ENCODE assay signal across 32 mouse cellular contexts in genomic region chr3:92280963-92281606, GRCm38 (mm10). TPM values are rescaled to one million over a fixed set of nuclear protein-coding genes. Genes with fewer than 3 reads are reported as not detected.
DNase-seq lines count a peak whose midpoint lies in the region; ATAC-seq and TF ChIP-seq lines count a peak whose summit lies in the region.
"Not testable (repeated sequence)": the region's sequence is repeated elsewhere in the genome, so short reads cannot be mapped to it uniquely, and the experiment has no call there.
"Had no signal": no experiment of that assay in that cellular context is flagged by ENCODE, and none has a peak within 500 bp of the region (broad histone marks: within the 10 kb centered on the region; RNA-seq: fewer than 3 reads in every experiment).

No protein-coding gene starts in this region.

- not testable (repeated sequence) for H3K36me3 ChIP-seq in heart, embryonic 11.5 days (ENCODE audit: control insufficient read depth, insufficient read depth, low read length); heart, postnatal 0 days (replicated peaks; ENCODE audit: control insufficient read depth, insufficient read depth, low read length); kidney, embryonic 14.5 days (ENCODE audit: control insufficient read depth, insufficient read depth, low read length); liver, embryonic 11.5 days (ENCODE audit: control insufficient read depth, insufficient read depth, low read length); liver, postnatal 0 days (replicated peaks; ENCODE audit: insufficient read depth, low read length); stomach, embryonic 14.5 days (ENCODE audit: control insufficient read depth, insufficient read depth, low read length)

- H3K4me3 ChIP-seq in heart, embryonic 11.5 days (ENCODE audit: low read depth, low read length); heart, postnatal 0 days (ENCODE audit: low read depth, low read length); kidney, embryonic 14.5 days (ENCODE audit: low read length); liver, embryonic 11.5 days (ENCODE audit: low read depth, low read length); liver, postnatal 0 days (ENCODE audit: low read depth, low read length); stomach, embryonic 14.5 days (ENCODE audit: low read depth, low read length): not testable (repeated sequence)

- not testable (repeated sequence) for H3K4me2 ChIP-seq in heart, embryonic 11.5 days; heart, postnatal 0 days (ENCODE audit: low read depth, low read length); kidney, embryonic 14.5 days (replicated peaks; ENCODE audit: low read depth, low read length); liver, embryonic 11.5 days; liver, postnatal 0 days (ENCODE audit: low read depth, low read length); stomach, embryonic 14.5 days (replicated peaks; ENCODE audit: low read depth, low read length)

- TF ChIP-seq CTCF in heart, postnatal 0 days (IDR thresholded peaks at IDR 0.05; ENCODE audit: low read depth); liver, postnatal 0 days (IDR thresholded peaks at IDR 0.05; ENCODE audit: low read depth): not testable (repeated sequence)

- not testable (repeated sequence) for H3K9me3 ChIP-seq in heart, embryonic 11.5 days (replicated peaks; ENCODE audit: control insufficient read depth, low read length); heart, postnatal 0 days (replicated peaks; ENCODE audit: control insufficient read depth, low read length); kidney, embryonic 14.5 days (ENCODE audit: control insufficient read depth, low read length); liver, embryonic 11.5 days (ENCODE audit: control insufficient read depth, low read length); liver, postnatal 0 days (ENCODE audit: low read length); stomach, embryonic 14.5 days (ENCODE audit: control insufficient read depth, low read depth, low read length)

- ATAC-seq in heart, embryonic 11.5 days (replicated peaks; ENCODE audit: insufficient number of reproducible peaks, low FRiP score, low TSS enrichment), result peak; percentile 52
- ATAC-seq in heart, postnatal 0 days (ENCODE audit: insufficient read depth, low read depth), result peak; percentile 31
- peak; percentile 58 for ATAC-seq in kidney, embryonic 14.5 days (ENCODE audit: low FRiP score, low TSS enrichment)
- ATAC-seq in liver, embryonic 11.5 days (replicated peaks; ENCODE audit: low FRiP score), result peak; percentile 46
- ATAC-seq in liver, postnatal 0 days, result peak; percentile 41
- peak; percentile 82 for ATAC-seq in stomach, embryonic 14.5 days (ENCODE audit: insufficient number of reproducible peaks, insufficient read depth, low FRiP score, low read depth)

- not testable (repeated sequence) for H3K9ac ChIP-seq in heart, embryonic 11.5 days (ENCODE audit: low read depth, low read length); heart, postnatal 0 days (replicated peaks; ENCODE audit: low read depth, low read length); kidney, embryonic 14.5 days (ENCODE audit: low read depth, low read length); liver, embryonic 11.5 days (ENCODE audit: low read depth, low read length); liver, postnatal 0 days (replicated peaks); stomach, embryonic 14.5 days (replicated peaks; ENCODE audit: low read depth, low read length)

- DNase-seq in 3T3-L1 (ENCODE audit: low read depth, low spot score), result peak; percentile 9
- not testable (repeated sequence) for DNase-seq in heart, postnatal 0 days (ENCODE audit: low spot score); liver, embryonic 11.5 days (ENCODE audit: low spot score); liver, postnatal 0 days

- not testable (repeated sequence) for H3K4me1 ChIP-seq in heart, embryonic 11.5 days (ENCODE audit: control insufficient read depth, insufficient read depth, low read length); heart, postnatal 0 days (ENCODE audit: control insufficient read depth, insufficient read depth); kidney, embryonic 14.5 days (ENCODE audit: control insufficient read depth, insufficient read depth, low read length); liver, embryonic 11.5 days (replicated peaks; ENCODE audit: control insufficient read depth, insufficient read depth, low read length); liver, postnatal 0 days (ENCODE audit: insufficient read depth); stomach, embryonic 14.5 days (ENCODE audit: control insufficient read depth, insufficient read depth, low read length)

- not testable (repeated sequence) for H3K27me3 ChIP-seq in heart, embryonic 11.5 days (ENCODE audit: control insufficient read depth, insufficient read depth, low read length); heart, postnatal 0 days (ENCODE audit: control insufficient read depth, insufficient read depth, low read length); kidney, embryonic 14.5 days (ENCODE audit: control insufficient read depth, insufficient read depth, low read length); liver, embryonic 11.5 days (replicated peaks; ENCODE audit: control insufficient read depth, insufficient read depth, low read length); liver, postnatal 0 days (ENCODE audit: insufficient read depth, low read length); stomach, embryonic 14.5 days (ENCODE audit: control insufficient read depth, insufficient read depth, low read length)

- not testable (repeated sequence) for TF ChIP-seq EP300 in heart, postnatal 0 days (IDR thresholded peaks at IDR 0.05; ENCODE audit: low read depth); liver, postnatal 0 days (IDR thresholded peaks at IDR 0.05; ENCODE audit: low read depth)

- 19% methylated on average over 5 of the region's 12 CpGs for WGBS in heart, embryonic 11.5 days (ENCODE audit: insufficient replicate concordance)
- 14% methylated on average over 5 of the region's 12 CpGs for WGBS in heart, postnatal 0 days
- WGBS in kidney, embryonic 14.5 days, result 55% methylated on average over 5 of the region's 12 CpGs
- 30% methylated on average over 5 of the region's 12 CpGs for WGBS in liver, embryonic 11.5 days
- WGBS in liver, postnatal 0 days (ENCODE audit: insufficient replicate concordance), result 43% methylated on average over 5 of the region's 12 CpGs
- WGBS in stomach, embryonic 14.5 days, result 20% methylated on average over 5 of the region's 12 CpGs

- not testable (repeated sequence) for H3K27ac ChIP-seq in heart, embryonic 11.5 days (ENCODE audit: low read depth, low read length); heart, postnatal 0 days (ENCODE audit: low read depth); kidney, embryonic 14.5 days (ENCODE audit: low read depth, low read length); liver, embryonic 11.5 days (ENCODE audit: low read depth, low read length); liver, postnatal 0 days (ENCODE audit: low read depth); stomach, embryonic 14.5 days (ENCODE audit: low read length)

RNA-seq across cellular contexts. Expression of gene Sprr2a3, which starts 4.1 kb away (rescaled TPM):
- not detected in 2 replicates for polyA plus RNA-seq in heart, embryonic 11.5 days (2014; fragmentation: Nextera tagmentation; extraction: Ambion mirVana)
- 2.1 and 7.9 TPM in 2 replicates for total RNA-seq in heart, postnatal 0 days (2014; rRNA removed; ENCODE audit: low replicate concordance)
- polyA plus RNA-seq in heart, postnatal 0 days (2015; fragmentation: Nextera tagmentation; extraction: Ambion mirVana), result 0.34 and 0.72 TPM in 2 replicates
- polyA plus RNA-seq in kidney, embryonic 14.5 days (2014; fragmentation: Nextera tagmentation; extraction: Ambion mirVana), result not detected in 2 replicates
- polyA plus RNA-seq in liver, embryonic 11.5 days (2014; fragmentation: Nextera tagmentation; extraction: Ambion mirVana), result not detected in 2 replicates
- polyA plus RNA-seq in liver, postnatal 0 days (2015; fragmentation: Nextera tagmentation; extraction: Ambion mirVana), result not detected in 2 replicates
- 19.7 and 23.0 TPM in 2 replicates for polyA plus RNA-seq in stomach, embryonic 14.5 days (2014; fragmentation: Nextera tagmentation; extraction: Ambion mirVana)
- total RNA-seq: adrenal gland, postnatal 36 days; common myeloid progenitor, adult 5-6 weeks; gastrocnemius, adult 18-20 months; gastrocnemius, postnatal 25 days; heart, postnatal 36 days; hindbrain, postnatal 0 days; layer of hippocampus, adult 18-20 months; layer of hippocampus, postnatal 10 days; left cerebral cortex, adult 18-20 months; left cerebral cortex, postnatal 14 days; megakaryocyte-erythroid progenitor cell, adult 5-6 weeks had no signal
- polyA plus RNA-seq: embryonic facial prominence, embryonic 13.5 days; forebrain, embryonic 10.5 days; forebrain, embryonic 15.5 days; frontal cortex, adult 2 months; G1E; heart, embryonic 10.5 days; hindbrain, embryonic 12.5 days; hindbrain, postnatal 0 days; limb, embryonic 11.5 days; macrophage; midbrain, embryonic 13.5 days; neural tube, embryonic 13.5 days; spleen, adult 2 months had no signal

RNA-seq across cellular contexts. Expression of gene Sprr2b, which starts 35.3 kb away (rescaled TPM):
- polyA plus RNA-seq in heart, embryonic 11.5 days (2014; fragmentation: Nextera tagmentation; extraction: Ambion mirVana), result not detected in 2 replicates
- total RNA-seq in heart, postnatal 0 days (2014; rRNA removed; ENCODE audit: low replicate concordance), result not detected in 2 replicates
- polyA plus RNA-seq in heart, postnatal 0 days (2015; fragmentation: Nextera tagmentation; extraction: Ambion mirVana), result 0.20 TPM in 1 of 2 replicates, not detected in the other
- polyA plus RNA-seq in kidney, embryonic 14.5 days (2014; fragmentation: Nextera tagmentation; extraction: Ambion mirVana), result not detected in 2 replicates
- polyA plus RNA-seq in liver, embryonic 11.5 days (2014; fragmentation: Nextera tagmentation; extraction: Ambion mirVana), result not detected in 2 replicates
- not detected in 2 replicates for polyA plus RNA-seq in liver, postnatal 0 days (2015; fragmentation: Nextera tagmentation; extraction: Ambion mirVana)
- polyA plus RNA-seq in stomach, embryonic 14.5 days (2014; fragmentation: Nextera tagmentation; extraction: Ambion mirVana), result not detected in 2 replicates
- total RNA-seq: adrenal gland, postnatal 36 days; common myeloid progenitor, adult 5-6 weeks; G1E; gastrocnemius, adult 18-20 months; gastrocnemius, postnatal 25 days; heart, postnatal 36 days; hindbrain, postnatal 0 days; layer of hippocampus, adult 18-20 months; layer of hippocampus, postnatal 10 days; left cerebral cortex, adult 18-20 months; left cerebral cortex, postnatal 14 days; megakaryocyte-erythroid progenitor cell, adult 5-6 weeks had no signal
- polyA plus RNA-seq: embryonic facial prominence, embryonic 13.5 days; forebrain, embryonic 10.5 days; forebrain, embryonic 15.5 days; frontal cortex, adult 2 months; G1E; heart, embryonic 10.5 days; limb, embryonic 11.5 days; macrophage; midbrain, embryonic 13.5 days; neural tube, embryonic 13.5 days; spleen, adult 2 months; urinary bladder, adult 2 months had no signal

RNA-seq across cellular contexts. Expression of gene Sprr2d, which starts 57.9 kb away (rescaled TPM):
- not detected in 2 replicates for polyA plus RNA-seq in heart, embryonic 11.5 days (2014; fragmentation: Nextera tagmentation; extraction: Ambion mirVana)
- total RNA-seq in heart, postnatal 0 days (2014; rRNA removed; ENCODE audit: low replicate concordance), result not detected in 2 replicates
- not detected in 2 replicates for polyA plus RNA-seq in heart, postnatal 0 days (2015; fragmentation: Nextera tagmentation; extraction: Ambion mirVana)
- not detected in 2 replicates for polyA plus RNA-seq in kidney, embryonic 14.5 days (2014; fragmentation: Nextera tagmentation; extraction: Ambion mirVana)
- not detected in 2 replicates for polyA plus RNA-seq in liver, embryonic 11.5 days (2014; fragmentation: Nextera tagmentation; extraction: Ambion mirVana)
- not detected in 2 replicates for polyA plus RNA-seq in liver, postnatal 0 days (2015; fragmentation: Nextera tagmentation; extraction: Ambion mirVana)
- not detected in 2 replicates for polyA plus RNA-seq in stomach, embryonic 14.5 days (2014; fragmentation: Nextera tagmentation; extraction: Ambion mirVana)
- total RNA-seq: adrenal gland, postnatal 36 days; common myeloid progenitor, adult 5-6 weeks; G1E; gastrocnemius, adult 18-20 months; gastrocnemius, postnatal 25 days; heart, postnatal 36 days; hindbrain, postnatal 0 days; layer of hippocampus, adult 18-20 months; layer of hippocampus, postnatal 10 days; left cerebral cortex, adult 18-20 months; left cerebral cortex, postnatal 14 days; megakaryocyte-erythroid progenitor cell, adult 5-6 weeks had no signal
- polyA plus RNA-seq: brain, embryonic 14.5 days; embryonic facial prominence, embryonic 13.5 days; forebrain, embryonic 10.5 days; forebrain, embryonic 15.5 days; frontal cortex, adult 2 months; G1E; heart, embryonic 10.5 days; hindbrain, embryonic 12.5 days; hindbrain, postnatal 0 days; limb, embryonic 11.5 days; macrophage; midbrain, embryonic 13.5 days; neural tube, embryonic 13.5 days; spleen, adult 2 months; urinary bladder, adult 2 months had no signal

Comparison
In these comparisons a context has a peak if more than half of its experiments do, and no peak if none do; other contexts are left out.
1. ATAC-seq: peak in every context shown above with its lines; median percentile 82 in stomach, embryonic 14.5 days; 58 in kidney, embryonic 14.5 days; 52 in heart, embryonic 11.5 days; 46 in liver, embryonic 11.5 days; 41 in liver, postnatal 0 days; 31 in heart, postnatal 0 days.
2. RNA of gene Sprr2a3, which starts 4.1 kb away (polyA plus RNA-seq): 19.7 to 23.0 TPM in stomach, embryonic 14.5 days; 0.34 to 0.72 TPM in heart, postnatal 0 days, not detected in heart, embryonic 11.5 days, not detected in kidney, embryonic 14.5 days, not detected in liver, embryonic 11.5 days and not detected in liver, postnatal 0 days; every median in the first group is over 10 times any median in the second.